ENCODE assay signal across 9 mouse cellular contexts in genomic region chr5:123947041-123947761, GRCm38 (mm10). TPM values are rescaled to one million over a fixed set of nuclear protein-coding genes. Genes with fewer than 3 reads are reported as not detected.
A peak's percentile ranks its signal among the peaks of the same experiment; 100 is the strongest.
DNase-seq lines count a peak whose midpoint lies in the region; ATAC-seq and TF ChIP-seq lines count a peak whose summit lies in the region.
"Had no signal": no experiment of that assay in that cellular context is flagged by ENCODE, and none has a peak within 500 bp of the region (broad histone marks: within the 10 kb centered on the region; RNA-seq: fewer than 3 reads in every experiment).

No protein-coding gene starts in this region.

- H3K4me1 ChIP-seq in hindbrain, postnatal 0 days (ENCODE audit: insufficient read depth, low read length) = no peaks in the 10 kb centered on the region
- no peaks in the 10 kb centered on the region for H3K4me1 ChIP-seq in hindbrain, embryonic 10.5 days (replicated peaks)
- H3K4me1 ChIP-seq: limb, embryonic 12.5 days had no signal

- no peak overlapping the region for H3K4me3 ChIP-seq in hindbrain, postnatal 0 days (ENCODE audit: low read length)
- H3K4me3 ChIP-seq in hindbrain, embryonic 10.5 days = no peak overlapping the region
- H3K4me3 ChIP-seq: limb, embryonic 12.5 days had no signal

- DNase-seq in hindbrain, postnatal 0 days (ENCODE audit: low spot score) = peak; percentile 90
- DNase-seq in hindbrain, embryonic 10.5 days (ENCODE audit: low spot score) = no peak
- DNase-seq in 416B (ENCODE audit: low read depth) (peak; percentile 82), MEL-GATA-1-ER (ENCODE audit: extremely low read depth, low read depth) (peak; percentile 50)
- peak; percentile 63 for DNase-seq in forelimb bud, embryonic 11.5 days (ENCODE audit: low read depth, low spot score)
- peak; percentile 53 for DNase-seq in retina, adult 2 months (ENCODE audit: low read depth, low spot score)
- no peak for DNase-seq in urinary bladder, postnatal 10 days (ENCODE audit: low spot score)
- DNase-seq in spleen, postnatal 4 days (ENCODE audit: low spot score in 2 of 2) = no peak

- WGBS in hindbrain, postnatal 0 days = 50% methylated on average over 7 of the region's 7 CpGs
- WGBS in hindbrain, embryonic 10.5 days = 56% methylated on average over 7 of the region's 7 CpGs

- no peak for ATAC-seq in hindbrain, postnatal 0 days

- H3K9me3 ChIP-seq in hindbrain, postnatal 0 days (ENCODE audit: low read length) = no peaks in the 10 kb centered on the region
- H3K9me3 ChIP-seq in hindbrain, embryonic 10.5 days = no peaks in the 10 kb centered on the region
- H3K9me3 ChIP-seq: limb, embryonic 12.5 days had no signal

- H3K27ac ChIP-seq in hindbrain, postnatal 0 days = no peak overlapping the region
- H3K27ac ChIP-seq in hindbrain, embryonic 10.5 days = no peak overlapping the region
- H3K27ac ChIP-seq: limb, embryonic 12.5 days had no signal

- no peaks in the 10 kb centered on the region for H3K27me3 ChIP-seq in hindbrain, postnatal 0 days (ENCODE audit: insufficient read depth, low read length)
- no peaks in the 10 kb centered on the region for H3K27me3 ChIP-seq in hindbrain, embryonic 10.5 days (ENCODE audit: insufficient read depth, poor library complexity, severe bottlenecking)
- H3K27me3 ChIP-seq: limb, embryonic 12.5 days had no signal

- TF ChIP-seq CTCF in hindbrain, postnatal 0 days (IDR thresholded peaks at IDR 0.05; ENCODE audit: low read depth) = peak; percentile 79

- no peaks in the 10 kb centered on the region for H3K36me3 ChIP-seq in hindbrain, postnatal 0 days (ENCODE audit: insufficient read depth, low read length)
- H3K36me3 ChIP-seq in hindbrain, embryonic 10.5 days = no peaks in the 10 kb centered on the region
- H3K36me3 ChIP-seq: limb, embryonic 12.5 days had no signal

- no peak overlapping the region for H3K9ac ChIP-seq in hindbrain, postnatal 0 days (replicated peaks; ENCODE audit: low read length)
- H3K9ac ChIP-seq: limb, embryonic 12.5 days had no signal

- no peak overlapping the region for H3K4me2 ChIP-seq in hindbrain, postnatal 0 days (ENCODE audit: low read depth, low read length)
- H3K4me2 ChIP-seq: limb, embryonic 12.5 days had no signal

RNA-seq across cellular contexts. Expression of gene Ccdc62, which starts 16.7 kb away (rescaled TPM):
- 1.1 and 2.0 TPM in 2 replicates for total RNA-seq in hindbrain, postnatal 0 days (2014; rRNA removed)
- 4.8 and 5.5 TPM in 2 replicates for polyA plus RNA-seq in hindbrain, postnatal 0 days (2015; fragmentation: Nextera tagmentation; extraction: Ambion mirVana)
- 5.1 and 6.6 TPM in 2 replicates for polyA plus RNA-seq in hindbrain, embryonic 10.5 days (2016; fragmentation: Nextera tagmentation; extraction: Ambion mirVana)

RNA-seq across cellular contexts. Expression of gene Gm43518, which starts 20.0 kb away (rescaled TPM):
- 0.37 TPM in 1 of 2 replicates, not detected in the other for total RNA-seq in hindbrain, postnatal 0 days (2014; rRNA removed)
- polyA plus RNA-seq in hindbrain, postnatal 0 days (2015; fragmentation: Nextera tagmentation; extraction: Ambion mirVana) = 2.2 and 3.2 TPM in 2 replicates
- polyA plus RNA-seq in hindbrain, embryonic 10.5 days (2016; fragmentation: Nextera tagmentation; extraction: Ambion mirVana) = 1.9 and 2.7 TPM in 2 replicates

RNA-seq across cellular contexts. Expression of gene Hip1r, which starts 26.2 kb away (rescaled TPM):
- total RNA-seq in hindbrain, postnatal 0 days (2014; rRNA removed) = 46.9 and 65.5 TPM in 2 replicates
- 32.6 and 33.9 TPM in 2 replicates for polyA plus RNA-seq in hindbrain, postnatal 0 days (2015; fragmentation: Nextera tagmentation; extraction: Ambion mirVana)
- polyA plus RNA-seq in hindbrain, embryonic 10.5 days (2016; fragmentation: Nextera tagmentation; extraction: Ambion mirVana) = 12.2 and 12.5 TPM in 2 replicates

RNA-seq across cellular contexts. Expression of gene Denr, which starts 40.2 kb away (rescaled TPM):
- total RNA-seq in hindbrain, postnatal 0 days (2014; rRNA removed) = 12.7 and 16.7 TPM in 2 replicates
- polyA plus RNA-seq in hindbrain, postnatal 0 days (2015; fragmentation: Nextera tagmentation; extraction: Ambion mirVana) = 123 and 136 TPM in 2 replicates
- polyA plus RNA-seq in hindbrain, embryonic 10.5 days (2016; fragmentation: Nextera tagmentation; extraction: Ambion mirVana) = 152 and 166 TPM in 2 replicates

Comparison
In these comparisons a context has a peak if more than half of its experiments do, and no peak if none do; other contexts are left out.
1. DNase-seq: peak in hindbrain, postnatal 0 days (single experiment), 416B (single experiment), MEL-GATA-1-ER (single experiment), forelimb bud, embryonic 11.5 days (single experiment) and retina, adult 2 months (single experiment); none in hindbrain, embryonic 10.5 days (single experiment), urinary bladder, postnatal 10 days (single experiment) and spleen, postnatal 4 days (0 of 2).